Mouse (Mus musculus) brain, embryonic 14.5 days (tissue): ENCODE measurements at regions not wholly inside any gene's neighbourhood (a gene's known extent, or its start where the extent isn't known, plus 50 kb on each side); places are given as distances from the start of the nearest gene placed in this dataset.

Source experiments
- CTCF ChIP-seq: fragments of 200-500 bp; IDR thresholded peaks from 2 replicates; pipeline ENCODE4 v1.5.1; 2012; ENCODE audit warnings: inconsistent platforms, mild to moderate bottlenecking, moderate library complexity, borderline replicate concordance; ENCODE audit not compliant: insufficient read depth, insufficient read length; ENCODE audit errors: extremely low read depth
- POLR2A ChIP-seq: fragments of 200-500 bp; IDR thresholded peaks from 2 replicates; pipeline ENCODE4 v1.6.1; 2012; ENCODE audit warnings: mild to moderate bottlenecking, inconsistent platforms, borderline replicate concordance; ENCODE audit not compliant: poor library complexity, insufficient read depth, insufficient read length, severe bottlenecking; ENCODE audit errors: extremely low read depth

DNA sequence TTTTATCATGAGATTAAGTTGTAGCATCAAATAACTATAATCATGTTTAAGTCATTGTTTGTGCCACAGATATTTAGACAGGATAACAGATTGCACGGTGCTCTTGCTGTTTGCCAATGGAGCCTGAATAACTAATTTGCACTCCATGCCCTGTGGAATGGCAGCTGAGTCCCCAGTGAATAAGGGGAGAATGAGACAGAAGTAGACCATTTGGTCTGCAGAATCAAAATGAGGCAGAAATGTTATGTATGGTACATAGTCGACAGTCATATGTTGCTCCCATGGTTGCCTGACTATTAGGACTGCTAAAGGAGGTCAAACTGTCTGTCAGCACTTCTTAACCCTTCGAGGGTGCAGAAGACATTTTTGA lies 152.9 kb upstream of the Prr30 start:
- no peak for TF ChIP-seq CTCF
- TF ChIP-seq POLR2A, result no peak
